Mouse (Mus musculus): Measurements from ENCODE around the gene Napsa.

- TF ChIP-seq POLR2A (IDR thresholded peaks at IDR 0.05; ENCODE audit: borderline replicate concordance, insufficient read depth, low read length) (no peak), CTCF (IDR thresholded peaks at IDR 0.05; ENCODE audit: borderline replicate concordance, insufficient read depth, low read depth, low read length) (no peak)
Observed at GRCm38 (mm10) chr7:44524502-44524901, 47.7 kb upstream of the Napsa start, which contains the start of gene Mybpc2.

Measured in cerebellum, adult 2 months (tissue).